Mouse (Mus musculus): ENCODE measurements at regions not wholly inside any gene's neighbourhood (a gene's known extent, or its start where the extent isn't known, plus 50 kb on each side); places are given as distances from the start of the nearest gene placed in this dataset.

DNA sequence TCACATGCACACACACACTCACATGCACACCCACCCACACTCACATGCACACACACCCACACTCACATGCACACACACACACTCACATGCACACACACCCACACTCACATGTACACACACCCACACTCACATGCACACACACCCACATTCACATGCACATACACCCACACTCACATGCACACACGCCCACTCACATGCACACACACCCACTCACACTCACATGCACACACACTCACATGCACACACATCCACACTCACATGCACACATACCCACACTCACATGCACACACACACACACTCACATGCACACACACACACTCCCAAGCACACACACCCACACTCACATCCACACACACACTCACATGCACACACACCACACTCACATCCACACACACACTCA, 74.0 kb upstream of the Mki67 start:
- no peak overlapping the region for H3K4me3 ChIP-seq (ENCODE audit: insufficient read depth, poor library complexity, severe bottlenecking)

DNA sequence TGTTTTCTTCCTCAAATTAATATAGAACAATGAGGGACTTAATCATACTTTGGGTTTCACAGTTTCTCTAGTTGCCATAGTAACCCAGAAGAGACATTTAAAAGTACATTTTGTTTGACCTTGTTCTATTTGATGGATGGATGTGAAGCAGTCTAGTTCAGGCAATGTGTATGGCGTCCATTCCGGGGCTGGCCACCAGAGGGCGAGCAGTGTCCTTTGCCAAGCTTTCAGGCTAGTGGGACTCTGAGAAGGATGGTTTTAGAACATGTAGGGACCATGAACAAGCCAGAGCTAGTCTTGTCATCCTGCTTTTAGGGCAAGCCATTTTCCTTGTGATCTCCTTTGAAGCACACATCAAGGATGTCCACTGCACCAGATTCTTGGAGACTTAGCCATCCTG, 74.8 kb upstream of the Mki67 start:
- H3K79me2 ChIP-seq (ENCODE audit: control insufficient read depth, insufficient read depth): no peaks in the 10 kb centered on the region
- no peaks in the 10 kb centered on the region for H3K27me3 ChIP-seq (ENCODE audit: control insufficient read depth, insufficient read depth, insufficient read length)
- TF ChIP-seq USF1 (IDR thresholded peaks at IDR 0.05; ENCODE audit: low read depth) (no peak), CEBPB (IDR thresholded peaks at IDR 0.05; ENCODE audit: low read depth) (no peak), CTCF (IDR thresholded peaks at IDR 0.05; ENCODE audit: control insufficient read depth, insufficient read depth, insufficient read length) (peak; percentile 50)
- no peaks in the 10 kb centered on the region for H3K79me3 ChIP-seq (ENCODE audit: low read depth)
- H3ac ChIP-seq (ENCODE audit: control insufficient read depth, insufficient read length, low read depth): no peak overlapping the region
- H3K4me3 ChIP-seq (ENCODE audit: insufficient read depth, poor library complexity, severe bottlenecking): no peak overlapping the region
- H3K36me3 ChIP-seq (ENCODE audit: control insufficient read depth, insufficient read depth): no peaks in the 10 kb centered on the region

More for the DNA sequence above, 74.0 kb upstream of the Mki67 start:
- Histone ChIP-seq H3K79me2 (ENCODE audit: control insufficient read depth, insufficient read depth) (no peaks in the 10 kb centered on the region), H3K79me3 (ENCODE audit: low read depth) (no peaks in the 10 kb centered on the region), H3K27me3 (ENCODE audit: control insufficient read depth, insufficient read depth, insufficient read length) (no peaks in the 10 kb centered on the region), H3ac (ENCODE audit: control insufficient read depth, insufficient read length, low read depth) (no peak overlapping the region), H3K36me3 (ENCODE audit: control insufficient read depth, insufficient read depth) (no peaks in the 10 kb centered on the region)
- TF ChIP-seq MYOD1 (IDR thresholded peaks at IDR 0.05; ENCODE audit: control insufficient read depth, insufficient read length, low read depth) (no peak), USF1 (IDR thresholded peaks at IDR 0.05; ENCODE audit: low read depth) (no peak), MYOG (IDR thresholded peaks at IDR 0.05; ENCODE audit: control insufficient read depth, extremely low read depth, insufficient read length) (no peak), FOSL1 (IDR thresholded peaks at IDR 0.05; ENCODE audit: insufficient read depth, low read length, poor library complexity, severe bottlenecking) (no peak), MAX (IDR thresholded peaks at IDR 0.05) (no peak)

DNA sequence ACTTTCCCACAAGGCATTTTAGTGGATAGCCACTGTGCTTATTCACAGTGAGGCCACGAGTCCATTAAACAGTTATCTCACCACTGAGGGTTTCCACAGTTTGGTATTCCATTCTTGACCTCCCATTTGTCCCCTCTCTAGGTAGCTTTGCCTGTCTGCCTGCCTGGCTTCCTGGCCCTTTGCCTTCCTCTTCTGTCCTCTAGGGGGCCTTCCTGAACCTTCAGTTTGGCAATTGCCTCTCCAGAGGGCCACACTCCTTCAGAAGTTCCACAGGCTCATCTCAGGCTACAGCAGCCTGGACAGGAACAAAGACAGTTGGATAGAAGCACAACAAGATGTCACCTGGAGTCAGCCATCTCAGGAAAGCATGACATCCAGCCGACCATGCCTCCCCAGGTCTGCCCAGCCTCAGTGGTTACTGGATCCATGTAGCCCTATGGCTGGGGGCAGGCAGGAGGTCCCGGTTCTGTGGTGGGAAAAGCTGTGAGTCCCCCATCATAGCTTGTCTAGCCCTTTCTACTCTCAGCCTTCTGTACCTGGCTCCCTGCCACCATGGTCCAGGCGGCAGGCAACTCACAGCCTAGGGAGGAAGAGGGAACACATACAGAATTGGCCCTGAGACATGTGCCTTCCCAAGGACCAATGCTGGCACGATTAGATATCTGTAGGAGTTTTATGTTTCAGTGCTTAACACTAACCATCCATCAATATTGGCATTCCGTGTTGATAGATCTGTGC, 76.0 kb upstream of the Mki67 start:
- Histone ChIP-seq H3K79me3 (ENCODE audit: low read depth) (no peaks in the 10 kb centered on the region), H3K27me3 (ENCODE audit: control insufficient read depth, insufficient read depth, insufficient read length) (no peaks in the 10 kb centered on the region), H3ac (ENCODE audit: control insufficient read depth, insufficient read length, low read depth) (no peak overlapping the region), H3K4me3 (ENCODE audit: insufficient read depth, poor library complexity, severe bottlenecking) (no peak overlapping the region), H3K36me3 (ENCODE audit: control insufficient read depth, insufficient read depth) (no peaks in the 10 kb centered on the region), H3K79me2 (ENCODE audit: control insufficient read depth, insufficient read depth) (no peaks in the 10 kb centered on the region)
- TF ChIP-seq MAX (IDR thresholded peaks at IDR 0.05) (no peak), CTCF (IDR thresholded peaks at IDR 0.05; ENCODE audit: control insufficient read depth, insufficient read depth, insufficient read length) (no peak), CEBPB (IDR thresholded peaks at IDR 0.05; ENCODE audit: low read depth) (no peak), FOSL1 (IDR thresholded peaks at IDR 0.05; ENCODE audit: insufficient read depth, low read length, poor library complexity, severe bottlenecking) (no peak), MYOD1 (IDR thresholded peaks at IDR 0.05; ENCODE audit: control insufficient read depth, insufficient read length, low read depth) (no peak), MYOG (IDR thresholded peaks at IDR 0.05; ENCODE audit: control insufficient read depth, extremely low read depth, insufficient read length) (no peak), USF1 (IDR thresholded peaks at IDR 0.05; ENCODE audit: low read depth) (no peak)

DNA sequence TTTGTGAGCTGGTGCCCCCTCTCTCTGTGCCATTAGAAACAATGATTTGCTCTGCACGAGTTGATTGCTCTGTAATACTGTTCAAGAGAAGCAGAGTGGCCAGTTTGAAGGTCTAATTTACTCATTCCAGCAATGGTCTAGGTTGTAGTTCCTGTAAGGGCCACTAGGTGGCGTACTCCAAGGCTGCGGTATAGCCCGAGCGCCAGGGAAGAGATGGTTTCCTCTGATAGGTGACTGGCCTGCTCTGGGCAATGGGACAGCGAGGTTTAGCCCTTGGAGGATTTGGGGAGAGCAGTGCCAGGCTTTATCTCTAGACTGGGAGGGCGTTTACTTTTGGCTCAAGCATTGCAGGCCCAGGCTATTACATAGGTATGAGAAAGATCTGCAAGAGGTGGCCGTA, 76.8 kb upstream of the Mki67 start:
- Histone ChIP-seq H3K79me3 (ENCODE audit: low read depth) (no peaks in the 10 kb centered on the region), H3ac (ENCODE audit: control insufficient read depth, insufficient read length, low read depth) (no peak overlapping the region), H3K4me3 (ENCODE audit: insufficient read depth, poor library complexity, severe bottlenecking) (no peak overlapping the region), H3K79me2 (ENCODE audit: control insufficient read depth, insufficient read depth) (no peaks in the 10 kb centered on the region), H3K36me3 (ENCODE audit: control insufficient read depth, insufficient read depth) (no peaks in the 10 kb centered on the region), H3K27me3 (ENCODE audit: control insufficient read depth, insufficient read depth, insufficient read length) (no peaks in the 10 kb centered on the region)
- TF ChIP-seq USF1 (IDR thresholded peaks at IDR 0.05; ENCODE audit: low read depth) (no peak), FOSL1 (IDR thresholded peaks at IDR 0.05; ENCODE audit: insufficient read depth, low read length, poor library complexity, severe bottlenecking) (no peak), CEBPB (IDR thresholded peaks at IDR 0.05; ENCODE audit: low read depth) (no peak), MAX (IDR thresholded peaks at IDR 0.05) (no peak), MYOD1 (IDR thresholded peaks at IDR 0.05; ENCODE audit: control insufficient read depth, insufficient read length, low read depth) (no peak), MYOG (IDR thresholded peaks at IDR 0.05; ENCODE audit: control insufficient read depth, extremely low read depth, insufficient read length) (no peak), CTCF (IDR thresholded peaks at IDR 0.05; ENCODE audit: control insufficient read depth, insufficient read depth, insufficient read length) (peak; percentile 38)

DNA sequence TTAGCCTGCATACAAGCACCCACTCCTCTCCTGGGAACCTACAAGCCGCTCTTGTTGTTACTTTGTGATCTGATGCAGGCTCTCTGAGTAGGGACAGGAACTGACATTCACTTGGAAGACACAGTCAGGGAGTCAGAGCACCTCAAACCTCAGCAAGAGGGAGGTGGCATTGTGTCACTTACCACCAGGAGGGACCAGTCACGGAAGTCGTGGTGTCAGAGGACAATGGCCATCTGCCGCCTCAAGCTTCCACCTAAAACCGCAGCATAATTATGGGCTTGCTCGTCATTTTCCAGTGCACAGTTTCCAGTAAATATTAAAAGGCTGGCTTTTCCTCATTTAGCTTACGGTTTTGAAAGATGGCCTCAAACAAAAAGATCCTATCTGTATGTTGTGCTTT, 78.1 kb upstream of the Mki67 start:
- Histone ChIP-seq H3K4me3 (ENCODE audit: insufficient read depth, poor library complexity, severe bottlenecking) (no peak overlapping the region), H3K79me3 (ENCODE audit: low read depth) (no peaks in the 10 kb centered on the region), H3ac (ENCODE audit: control insufficient read depth, insufficient read length, low read depth) (no peak overlapping the region), H3K27me3 (ENCODE audit: control insufficient read depth, insufficient read depth, insufficient read length) (no peaks in the 10 kb centered on the region), H3K79me2 (ENCODE audit: control insufficient read depth, insufficient read depth) (no peaks in the 10 kb centered on the region), H3K36me3 (ENCODE audit: control insufficient read depth, insufficient read depth) (no peaks in the 10 kb centered on the region)
- TF ChIP-seq MYOG (IDR thresholded peaks at IDR 0.05; ENCODE audit: control insufficient read depth, extremely low read depth, insufficient read length): no peak
- no peak for TF ChIP-seq FOSL1 (IDR thresholded peaks at IDR 0.05; ENCODE audit: insufficient read depth, low read length, poor library complexity, severe bottlenecking)
- no peak for TF ChIP-seq CTCF (IDR thresholded peaks at IDR 0.05; ENCODE audit: control insufficient read depth, insufficient read depth, insufficient read length)
- TF ChIP-seq MAX (IDR thresholded peaks at IDR 0.05): no peak
- TF ChIP-seq USF1 (IDR thresholded peaks at IDR 0.05; ENCODE audit: low read depth): no peak
- no peak for TF ChIP-seq CEBPB (IDR thresholded peaks at IDR 0.05; ENCODE audit: low read depth)
- TF ChIP-seq MYOD1 (IDR thresholded peaks at IDR 0.05; ENCODE audit: control insufficient read depth, insufficient read length, low read depth): no peak

DNA sequence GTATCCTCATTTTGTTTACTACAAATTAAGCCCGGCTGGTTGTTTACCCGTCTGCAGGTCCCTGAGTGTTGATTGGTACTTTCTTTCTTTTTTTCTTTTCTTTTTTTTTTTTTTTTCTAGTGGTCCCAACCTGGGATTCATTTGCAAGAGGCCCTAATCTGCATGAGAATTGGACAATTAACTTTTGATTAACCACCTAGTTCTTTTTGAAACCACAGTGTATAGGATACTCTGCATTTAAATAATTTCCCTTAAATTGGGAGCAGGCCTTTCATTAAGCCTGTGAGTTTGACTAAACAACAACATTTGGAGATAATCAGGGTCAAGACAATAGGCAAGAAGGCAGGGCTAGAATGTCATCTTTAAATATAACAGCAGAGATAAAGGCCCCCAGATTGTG, 78.5 kb upstream of the Mki67 start:
- H3K36me3 ChIP-seq (ENCODE audit: control insufficient read depth, insufficient read depth): no peaks in the 10 kb centered on the region
- TF ChIP-seq FOSL1 (IDR thresholded peaks at IDR 0.05; ENCODE audit: insufficient read depth, low read length, poor library complexity, severe bottlenecking): no peak
- TF ChIP-seq CEBPB (IDR thresholded peaks at IDR 0.05; ENCODE audit: low read depth): no peak
- no peak for TF ChIP-seq MAX (IDR thresholded peaks at IDR 0.05)
- TF ChIP-seq MYOG (IDR thresholded peaks at IDR 0.05; ENCODE audit: control insufficient read depth, extremely low read depth, insufficient read length): no peak
- no peaks in the 10 kb centered on the region for H3K79me2 ChIP-seq (ENCODE audit: control insufficient read depth, insufficient read depth)
- H3K79me3 ChIP-seq (ENCODE audit: low read depth): no peaks in the 10 kb centered on the region
- no peak overlapping the region for H3K4me3 ChIP-seq (ENCODE audit: insufficient read depth, poor library complexity, severe bottlenecking)
- H3ac ChIP-seq (ENCODE audit: control insufficient read depth, insufficient read length, low read depth): no peak overlapping the region
- H3K27me3 ChIP-seq (ENCODE audit: control insufficient read depth, insufficient read depth, insufficient read length): no peaks in the 10 kb centered on the region
